Mouse (Mus musculus) leukemia stem cell, adult 10-12 weeks (primary cell): ENCODE measurements around the gene Agpat2. TPM values are rescaled to one million over a fixed set of nuclear protein-coding genes. Genes with fewer than 3 reads are reported as not detected.

Experiments
- polyA plus RNA-seq: library from polyadenylated mRNA; stranded (reverse); fragments of >175 nt; gene quantifications from 2 replicates; pipeline ENCODE4 v1.2.3, GENCODE M21; 2012; ENCODE audit warnings: low replicate concordance

Agpat2 gene
- polyA plus RNA-seq: 8.1 and 10.0 TPM in 2 replicates

GRCm38 (mm10) chr2:26603720-26604671 is at the start of gene Agpat2:
Agpat2 (minus strand) TSS chr2:26604417.

GRCm38 (mm10) chr2:26627921-26628739 is 23.9 kb upstream of the Agpat2 start, which contains the start of gene Fam69b:
Fam69b (plus strand) TSS chr2:26628457.

GRCm38 (mm10) chr2:26586294-26587043 is 17.7 kb downstream of the Agpat2 start, which contains the start of gene Gm20532:
Gm20532 (plus strand) TSS chr2:26586639.

GRCm38 (mm10) chr2:26579714-26580113 is 24.5 kb downstream of the Agpat2 start, which contains the start of gene Egfl7:
Egfl7 (plus strand) TSS chr2:26580014.

Other genes with a start within 250 kb of the Agpat2 start
- gene Card9, start 243.5 kb downstream of the Agpat2 start, polyA plus RNA-seq: 1.6 and 4.7 TPM in 2 replicates
- 52.8 and 60.5 TPM in 2 replicates for gene Snapc4, start 223.8 kb downstream of the Agpat2 start, polyA plus RNA-seq
- 69.4 and 76.1 TPM in 2 replicates for gene Entr1, start 215.1 kb downstream of the Agpat2 start, polyA plus RNA-seq
- gene Pmpca, start 215.1 kb downstream of the Agpat2 start, polyA plus RNA-seq: 239 and 527 TPM in 2 replicates
- 10.3 and 21.1 TPM in 2 replicates for gene Inpp5e, start 195.2 kb downstream of the Agpat2 start, polyA plus RNA-seq
- gene Sec16a, start 159.2 kb downstream of the Agpat2 start, polyA plus RNA-seq: 10.3 and 27.4 TPM in 2 replicates
- 26.2 and 30.1 TPM in 2 replicates for gene Notch1, start 87.8 kb downstream of the Agpat2 start, polyA plus RNA-seq
- gene Egfl7, start 24.4 kb downstream of the Agpat2 start, polyA plus RNA-seq: 74.0 and 92.7 TPM in 2 replicates
- not detected in 2 replicates for gene Gm20532, start 17.8 kb downstream of the Agpat2 start, polyA plus RNA-seq
- gene Fam69b, start 24.0 kb upstream of the Agpat2 start, polyA plus RNA-seq: not detected in 2 replicates
- gene Lcn4, start 66.9 kb upstream of the Agpat2 start, polyA plus RNA-seq: not detected in 2 replicates